Mouse (Mus musculus): Measurements from ENCODE around the gene Pdcd6.

The Pdcd6 gene

DNA sequence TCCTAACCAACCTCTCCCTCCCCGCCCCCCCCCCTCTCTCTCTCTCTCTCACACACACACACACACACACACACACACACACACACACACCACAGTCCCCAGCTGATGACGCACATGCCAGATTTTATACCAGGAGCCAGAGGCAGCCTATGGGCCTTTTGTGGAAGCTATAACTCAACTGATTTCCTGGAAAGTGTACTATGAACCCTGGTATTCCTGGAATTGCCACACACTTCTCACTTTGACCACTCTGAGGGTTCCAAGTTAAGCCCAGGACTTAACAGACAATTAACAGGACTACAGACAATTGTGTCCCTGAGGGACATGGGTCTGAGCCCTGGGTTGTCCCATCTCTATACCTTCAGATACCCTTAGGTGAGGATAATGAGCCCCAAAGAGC is 35.1 kb downstream of the Pdcd6 start:
- DNase-seq (ENCODE audit: inconsistent age in 2 of 2, low spot score in 1 of 2) = no peak

DNA sequence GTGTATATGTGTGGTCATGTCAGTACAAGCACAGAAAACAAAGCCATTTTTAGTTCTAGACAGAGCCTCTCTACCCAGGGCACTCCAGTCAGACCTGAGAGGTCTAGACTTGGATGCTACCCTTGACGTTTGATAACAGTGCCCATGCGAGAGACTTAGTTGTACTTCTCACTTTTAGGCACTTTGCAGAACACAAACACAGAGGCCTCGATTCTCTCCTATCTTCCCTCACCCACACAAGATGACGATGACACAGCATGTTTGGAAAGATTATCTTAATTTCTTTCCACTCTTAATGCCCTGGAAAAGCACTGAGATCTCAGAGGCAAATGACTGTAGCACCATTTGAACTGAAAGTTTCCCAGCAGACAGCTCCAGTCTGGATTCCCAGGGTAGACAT is 41.7 kb downstream of the Pdcd6 start:
- no peak for DNase-seq (ENCODE audit: inconsistent age in 2 of 2, low spot score in 1 of 2)

DNA sequence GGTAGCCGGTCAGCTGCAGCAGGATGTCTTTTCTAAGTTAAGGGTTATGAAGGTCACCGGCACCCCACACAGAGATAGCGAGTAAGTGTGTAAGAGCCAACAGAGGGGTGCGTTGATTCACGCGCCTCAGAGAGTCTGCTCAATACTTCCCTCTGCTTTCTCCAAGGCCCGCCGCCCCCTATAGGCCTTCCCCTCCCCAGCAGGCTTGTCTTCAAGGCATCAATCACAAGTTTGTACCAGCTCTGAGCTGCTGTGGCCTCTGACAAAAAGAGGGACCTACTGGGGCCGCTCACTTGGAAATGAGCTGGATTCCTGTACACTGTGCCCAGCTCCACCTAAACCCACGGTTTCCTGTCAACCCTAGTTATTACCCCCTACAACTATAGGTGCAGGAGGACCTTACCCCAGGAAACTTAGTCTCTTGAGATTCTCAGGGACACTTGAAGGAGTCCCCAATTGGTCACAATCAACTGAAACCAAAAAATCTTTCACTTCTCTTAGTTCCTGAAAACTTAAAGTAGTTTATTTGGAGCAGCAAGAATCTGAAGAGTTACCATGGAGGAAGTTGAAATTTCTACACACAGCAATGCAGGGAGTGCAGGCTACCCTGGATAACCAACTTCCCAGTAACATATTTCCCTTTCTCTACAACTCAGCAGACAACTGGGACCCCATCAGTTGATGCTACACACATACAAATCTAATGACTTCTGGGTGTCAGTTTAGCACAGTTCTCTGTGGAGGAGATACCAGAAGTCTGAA is 57.0 kb downstream of the Pdcd6 start:
- DNase-seq (ENCODE audit: inconsistent age in 2 of 2, low spot score in 1 of 2) = peak; percentile 71 to 86

DNA sequence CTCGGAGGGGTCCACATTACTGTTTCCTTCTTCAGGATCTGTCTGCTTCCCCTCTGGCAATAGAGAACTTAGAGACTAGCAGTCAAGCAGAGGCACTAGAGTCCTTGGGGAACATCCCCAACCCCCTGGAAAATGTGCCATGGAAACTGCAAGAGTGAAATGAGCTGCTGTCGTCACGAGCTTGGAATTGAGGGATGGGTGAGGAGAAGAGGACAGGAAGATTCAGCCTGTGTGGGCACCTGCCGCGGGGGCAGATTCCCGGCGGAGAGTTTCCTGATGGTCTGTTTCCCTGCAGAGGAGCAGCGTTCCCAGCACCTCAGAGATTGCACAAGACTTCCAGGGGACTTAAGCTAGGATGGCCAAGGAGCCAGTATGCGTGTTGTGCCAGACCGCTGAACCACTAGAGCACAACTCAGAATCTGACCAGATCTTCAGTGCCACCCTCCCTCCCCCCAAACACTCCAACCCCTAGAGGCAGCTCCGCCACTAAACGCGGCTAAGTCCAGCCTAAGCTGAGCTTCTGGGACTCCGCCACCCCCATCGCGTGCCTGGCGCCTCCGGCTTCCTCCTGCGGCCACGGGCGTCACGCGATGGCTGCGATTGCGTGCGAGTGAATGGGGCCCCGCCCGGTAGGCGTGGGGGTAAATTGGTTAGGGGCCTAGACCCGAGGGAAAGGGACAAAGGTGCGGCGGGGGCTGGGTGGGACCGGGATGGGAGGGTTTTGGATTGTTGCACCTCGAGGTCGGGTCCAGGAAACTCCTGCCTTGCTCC is 57.7 kb downstream of the Pdcd6 start:
- DNase-seq (ENCODE audit: inconsistent age in 2 of 2, low spot score in 1 of 2) = peak; percentile 78 to 89

Measured in adrenal gland, adult (tissue).